Mouse (Mus musculus) midbrain, embryonic 15.5 days (tissue): ENCODE data around the gene Ccdc65. TPM values are rescaled to one million over a fixed set of nuclear protein-coding genes. Genes with fewer than 3 reads are reported as not detected.

Source experiments
- ATAC-seq: fragments of 200-750 bp; cut with Nextera tagmentation; replicated peaks from 2 replicates; pipeline ENCODE4 v1.8.0; 2017; ENCODE audit warnings: moderate TSS enrichment
- H3K27ac ChIP-seq: fragments of 300-500 bp; sonication (generic); 2 replicates; pipeline ENCODE4 v1.5.1; 2015; ENCODE audit warnings: mild to moderate bottlenecking, inconsistent platforms
- H3K27me3 ChIP-seq: fragments of 300-500 bp; sonication (generic); replicated peaks from 2 replicates; pipeline ENCODE4 v1.6.1; 2015; ENCODE audit warnings: inconsistent platforms
- H3K36me3 ChIP-seq: fragments of 300-500 bp; sonication (generic); replicated peaks from 2 replicates; pipeline ENCODE4 v1.6.1; 2015; ENCODE audit warnings: inconsistent platforms
- H3K4me1 ChIP-seq: fragments of 300-500 bp; sonication (generic); 2 replicates; pipeline ENCODE4 v1.6.1; 2015; ENCODE audit warnings: inconsistent platforms
- H3K4me2 ChIP-seq: fragments of 300-500 bp; sonication (generic); 2 replicates; pipeline ENCODE4 v1.6.1; 2015; ENCODE audit warnings: inconsistent platforms, mild to moderate bottlenecking, moderate library complexity
- H3K4me3 ChIP-seq: fragments of 300-500 bp; sonication (generic); 2 replicates; pipeline ENCODE4 v1.5.1; 2015; ENCODE audit warnings: mild to moderate bottlenecking, inconsistent platforms
- H3K9ac ChIP-seq: fragments of 300-500 bp; sonication (generic); 2 replicates; pipeline ENCODE4 v1.6.1; 2015; ENCODE audit warnings: mild to moderate bottlenecking, inconsistent platforms
- H3K9me3 ChIP-seq: fragments of 300-500 bp; sonication (generic); 2 replicates; pipeline ENCODE4 v1.6.1; 2016; ENCODE audit warnings: inconsistent platforms
- WGBS: fragments of 180-500 bp; shearing (Covaris S2); methylation state at CpG from one replicate; pipeline ENCODE4 v1.1.7; 2015; ENCODE audit warnings: mixed read lengths; 5-methylcytosine and 5-hydroxymethylcytosine counted together
- polyA plus RNA-seq: library from polyadenylated mRNA; unstranded; fragments of >200 nt; fragmentation: Nextera tagmentation; extraction: Ambion mirVana; gene quantifications from 2 replicates; pipeline ENCODE4 v1.2.1, GENCODE M21; 2015

Ccdc65 gene
- 6.8 and 8.5 TPM in 2 replicates for polyA plus RNA-seq

DNA sequence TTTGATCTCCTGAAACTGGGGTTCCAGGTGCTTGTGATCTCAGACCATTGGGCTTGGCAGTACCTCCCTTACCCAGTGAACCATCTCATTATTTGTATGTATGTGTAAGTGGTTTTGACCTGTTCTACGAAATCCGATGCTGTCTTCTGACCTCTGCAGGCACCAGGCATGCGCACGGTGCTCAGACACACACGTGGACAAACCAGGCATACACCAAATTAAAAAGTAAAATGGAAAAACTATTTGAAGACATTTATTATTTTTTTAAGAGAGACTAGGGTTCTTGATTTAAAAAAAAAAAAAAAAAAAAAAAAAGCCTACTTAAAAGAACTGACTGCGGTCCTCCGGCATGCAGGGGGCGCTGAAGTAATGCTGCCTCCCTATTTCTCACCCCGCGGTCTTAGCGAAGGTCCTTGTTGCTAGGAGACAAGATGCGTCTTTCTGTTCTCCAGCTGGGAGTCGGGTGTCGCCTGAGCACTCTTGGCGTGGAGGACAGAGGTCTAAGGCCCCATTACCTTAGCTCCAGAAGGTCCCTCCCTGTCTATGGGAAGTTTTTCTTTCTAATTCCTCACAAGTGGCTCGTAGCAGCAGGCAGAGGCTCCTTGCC, at the start of gene Ccdc65:
Gene Ccdc65 (plus strand): TSS at position 442 of the 607 bp plus-strand sequence.
- H3K4me2 ChIP-seq: peak within 1 kb of the TSS; percentile 56
- peak within 1 kb of the TSS; percentile 45 for H3K9ac ChIP-seq
- H3K9me3 ChIP-seq: no peaks in the 10 kb centered on the region
- no peaks in the 10 kb centered on the region for H3K36me3 ChIP-seq
- peak; percentile 74 for ATAC-seq
- H3K4me3 ChIP-seq: peak within 1 kb of the TSS; percentile 41
- H3K4me1 ChIP-seq: no peaks in the 10 kb centered on the region
- 0 out of 2 replicates have a peak, but pooled peaks cover 1% of the 10 kb centered on the region for H3K27me3 ChIP-seq
- no peak within 1 kb of the TSS for H3K27ac ChIP-seq
- WGBS: 20% methylated on average over 16 of the region's 16 CpGs

DNA sequence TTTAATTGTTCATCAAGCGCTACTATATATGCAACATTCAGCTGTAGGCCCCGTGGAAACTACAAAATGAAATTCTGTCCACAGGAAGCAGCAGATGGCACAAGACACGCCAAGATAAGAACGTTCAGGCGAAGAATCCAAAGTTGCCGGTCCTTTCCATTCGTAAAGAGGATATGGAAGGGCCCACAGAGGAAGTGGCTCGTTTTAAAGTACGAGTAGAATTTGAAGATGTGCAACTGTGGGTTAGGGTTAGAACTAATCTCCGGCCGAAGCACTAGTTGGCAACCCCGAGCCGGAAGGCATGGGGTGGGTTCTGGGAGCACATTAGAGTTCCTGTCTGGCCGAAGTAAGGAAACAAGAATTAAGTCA, 45.8 kb upstream of the Ccdc65 start:
- H3K27ac ChIP-seq: peak overlapping the region; percentile 92
- H3K4me1 ChIP-seq: peaks cover 7% of the 10 kb centered on the region
- H3K36me3 ChIP-seq: peaks cover 13% of the 10 kb centered on the region
- H3K4me2 ChIP-seq: peak overlapping the region; percentile 56
- no peaks in the 10 kb centered on the region for H3K9me3 ChIP-seq
- WGBS: 1% methylated on average over 14 of the region's 14 CpGs
- peak; percentile 7; the same call in 1 of the 2 replicates for ATAC-seq
- H3K27me3 ChIP-seq: no peaks in the 10 kb centered on the region
- H3K9ac ChIP-seq: peak overlapping the region; percentile 85
- H3K4me3 ChIP-seq: peak overlapping the region; percentile 93

DNA sequence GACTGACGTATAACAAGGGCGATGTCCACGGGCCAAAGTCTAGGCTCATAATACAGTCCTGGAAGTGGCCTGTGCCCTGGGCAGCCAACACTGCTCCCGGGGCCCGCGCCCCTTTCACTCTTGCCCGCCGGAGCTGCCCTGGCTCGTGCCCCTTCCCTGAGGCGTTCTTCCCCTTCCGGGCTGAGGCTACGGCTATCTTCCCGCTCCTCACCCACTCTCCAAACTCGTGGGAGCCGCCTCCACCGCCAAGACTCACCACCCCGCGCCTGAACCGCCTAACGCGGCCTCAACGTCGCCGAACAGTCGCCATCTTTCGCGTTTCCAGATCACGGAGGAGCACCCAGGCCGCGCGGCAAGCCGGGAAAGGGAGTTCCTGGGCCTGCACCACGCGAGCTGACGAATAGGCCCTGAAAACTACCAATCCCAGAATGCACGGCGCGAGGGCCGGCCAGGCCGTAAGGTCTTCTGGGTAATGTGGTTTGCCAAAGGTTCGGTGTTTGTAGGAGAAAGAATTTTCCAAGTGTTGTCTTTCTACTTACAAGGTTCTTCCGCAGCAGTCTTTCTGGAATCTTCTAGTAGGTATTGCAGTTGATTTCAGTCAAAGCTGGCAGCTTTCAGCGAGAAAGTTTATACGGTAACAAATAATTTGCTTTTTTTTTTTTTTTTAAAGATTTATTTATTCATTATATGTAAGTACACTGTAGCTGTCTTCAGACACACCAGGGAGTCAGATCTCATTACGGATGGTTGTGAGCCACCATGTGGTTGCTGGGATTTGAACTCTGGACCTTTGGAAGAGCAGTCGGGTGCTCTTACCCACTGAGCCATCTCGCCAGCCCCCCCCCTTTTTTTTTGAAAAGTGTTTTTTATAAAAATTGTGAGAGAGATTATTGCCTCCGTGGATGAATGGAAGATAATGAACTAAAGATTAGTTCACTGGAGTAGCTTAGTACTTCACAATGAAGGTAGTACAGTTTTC, 45.2 kb upstream of the Ccdc65 start, which contains the start of gene Ddx23:
Gene Ddx23 (minus strand): TSS at position 328 of the 979 bp plus-strand sequence.
- H3K4me2 ChIP-seq: peak within 1 kb of the TSS; percentile 56
- ATAC-seq: peak; percentile 97
- H3K4me1 ChIP-seq: peaks cover 7% of the 10 kb centered on the region
- H3K9me3 ChIP-seq: no peaks in the 10 kb centered on the region
- no peaks in the 10 kb centered on the region for H3K27me3 ChIP-seq
- 4% methylated on average over 48 of the region's 48 CpGs for WGBS
- peak within 1 kb of the TSS; percentile 92 for H3K27ac ChIP-seq
- peak within 1 kb of the TSS; percentile 85 for H3K9ac ChIP-seq
- H3K36me3 ChIP-seq: peaks cover 7% of the 10 kb centered on the region
- H3K4me3 ChIP-seq: peak within 1 kb of the TSS; percentile 93

DNA sequence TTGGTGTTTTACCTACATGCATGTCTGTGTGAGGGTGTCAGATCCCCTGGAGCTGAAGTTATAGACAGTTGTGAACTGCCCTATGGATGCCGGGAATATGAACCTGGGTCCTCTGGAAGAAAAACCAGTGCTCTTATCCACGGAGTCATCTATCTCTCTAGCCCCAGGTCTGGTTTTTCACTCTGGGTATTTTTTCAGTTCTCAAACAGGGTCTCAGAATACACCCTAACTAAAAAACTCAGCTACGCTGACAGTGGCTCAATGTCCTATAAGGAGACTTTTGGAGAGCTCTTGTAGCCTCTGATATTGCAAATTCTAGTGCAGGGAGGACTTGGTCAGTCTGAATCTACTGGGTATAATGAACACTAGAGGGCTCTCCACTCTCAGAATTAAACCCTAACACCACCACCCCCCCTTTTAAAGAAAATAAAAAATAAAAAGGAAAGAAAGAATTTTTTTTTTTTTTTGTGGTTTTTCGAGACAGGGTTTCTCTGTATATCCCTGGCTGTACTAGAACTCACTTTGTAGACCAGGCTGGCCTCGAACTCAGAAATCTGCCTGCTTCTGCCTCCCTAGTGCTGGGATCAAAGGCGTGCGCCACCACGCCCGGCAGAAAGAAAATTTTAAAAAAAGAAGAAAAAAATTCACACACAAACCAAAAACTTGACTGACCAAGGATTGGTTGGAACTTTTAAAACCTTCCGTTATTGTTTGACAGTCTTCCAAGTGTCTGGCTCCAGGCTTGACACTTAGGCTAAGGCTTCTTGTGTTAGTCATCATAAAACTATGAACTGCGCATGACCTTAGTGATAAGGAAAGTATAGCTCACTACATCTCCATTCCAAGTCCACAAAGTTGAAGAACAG, 43.7 kb upstream of the Ccdc65 start:
- H3K9ac ChIP-seq: no peak overlapping the region
- no peak overlapping the region for H3K4me2 ChIP-seq
- H3K4me3 ChIP-seq: no peak overlapping the region
- ATAC-seq: no peak
- peaks cover 7% of the 10 kb centered on the region for H3K4me1 ChIP-seq
- H3K9me3 ChIP-seq: no peaks in the 10 kb centered on the region
- no peaks in the 10 kb centered on the region for H3K36me3 ChIP-seq
- 82% methylated on average over 11 of the region's 11 CpGs for WGBS
- no peaks in the 10 kb centered on the region for H3K27me3 ChIP-seq
- no peak overlapping the region for H3K27ac ChIP-seq

DNA sequence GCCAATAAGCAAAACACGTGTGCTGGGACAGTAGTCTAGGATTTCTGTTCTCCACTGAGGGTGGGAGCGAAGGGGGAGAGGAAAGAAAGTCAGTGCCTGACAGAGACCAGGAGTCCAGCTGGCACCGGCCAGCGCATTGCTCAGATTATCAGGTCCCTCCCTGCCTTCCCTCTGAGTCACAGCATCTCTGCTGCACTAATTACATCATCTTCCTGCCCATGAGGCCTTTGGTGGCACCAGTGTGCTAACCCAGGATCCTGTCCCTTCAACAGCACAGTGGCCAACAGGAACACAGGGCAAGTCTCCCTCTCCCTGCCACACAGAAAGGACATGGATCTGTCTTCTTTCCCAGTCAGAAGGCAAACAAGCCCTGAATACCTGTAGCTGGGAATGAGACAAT, 35.4 kb upstream of the Ccdc65 start:
- H3K4me1 ChIP-seq: peaks cover 40% of the 10 kb centered on the region
- no peak overlapping the region for H3K27ac ChIP-seq
- no peaks in the 10 kb centered on the region for H3K36me3 ChIP-seq
- no peak overlapping the region for H3K4me3 ChIP-seq
- H3K27me3 ChIP-seq: no peaks in the 10 kb centered on the region
- no peaks in the 10 kb centered on the region for H3K9me3 ChIP-seq
- WGBS: 80% methylated on average over 4 of the region's 4 CpGs
- no peak for ATAC-seq
- no peak overlapping the region for H3K9ac ChIP-seq
- no peak overlapping the region for H3K4me2 ChIP-seq

DNA sequence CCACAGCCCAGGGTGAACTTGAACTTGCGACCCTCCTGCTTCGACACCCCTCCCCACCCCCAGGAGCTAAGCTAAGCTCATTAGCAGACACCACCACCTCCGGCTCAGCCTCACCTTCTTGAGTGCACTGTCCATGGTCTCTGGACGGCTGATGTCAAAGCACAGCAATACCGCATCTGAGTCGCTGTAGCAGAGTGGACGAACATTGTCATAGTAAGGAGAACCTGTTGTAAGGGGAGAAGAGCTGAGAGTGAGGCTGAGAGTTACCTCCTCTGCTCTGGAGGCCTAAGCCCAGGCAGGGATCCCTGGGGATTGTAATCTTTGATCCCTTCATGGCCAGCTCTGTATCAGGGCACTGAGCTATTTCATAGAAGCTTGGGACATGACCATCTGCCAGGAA, 34.3 kb upstream of the Ccdc65 start:
- Histone ChIP-seq H3K9ac (no peak overlapping the region), H3K27ac (peak overlapping the region; percentile 71; the same call in 1 of the 2 replicates), H3K4me3 (0 out of 2 replicates have a peak overlapping the region, but pooled peaks have one; percentile 52), H3K4me2 (peak overlapping the region; percentile 98), H3K27me3 (no peaks in the 10 kb centered on the region), H3K4me1 (peaks cover 41% of the 10 kb centered on the region), H3K36me3 (no peaks in the 10 kb centered on the region), H3K9me3 (no peaks in the 10 kb centered on the region)
- no peak for ATAC-seq
- WGBS: 74% methylated on average over 7 of the region's 7 CpGs

DNA sequence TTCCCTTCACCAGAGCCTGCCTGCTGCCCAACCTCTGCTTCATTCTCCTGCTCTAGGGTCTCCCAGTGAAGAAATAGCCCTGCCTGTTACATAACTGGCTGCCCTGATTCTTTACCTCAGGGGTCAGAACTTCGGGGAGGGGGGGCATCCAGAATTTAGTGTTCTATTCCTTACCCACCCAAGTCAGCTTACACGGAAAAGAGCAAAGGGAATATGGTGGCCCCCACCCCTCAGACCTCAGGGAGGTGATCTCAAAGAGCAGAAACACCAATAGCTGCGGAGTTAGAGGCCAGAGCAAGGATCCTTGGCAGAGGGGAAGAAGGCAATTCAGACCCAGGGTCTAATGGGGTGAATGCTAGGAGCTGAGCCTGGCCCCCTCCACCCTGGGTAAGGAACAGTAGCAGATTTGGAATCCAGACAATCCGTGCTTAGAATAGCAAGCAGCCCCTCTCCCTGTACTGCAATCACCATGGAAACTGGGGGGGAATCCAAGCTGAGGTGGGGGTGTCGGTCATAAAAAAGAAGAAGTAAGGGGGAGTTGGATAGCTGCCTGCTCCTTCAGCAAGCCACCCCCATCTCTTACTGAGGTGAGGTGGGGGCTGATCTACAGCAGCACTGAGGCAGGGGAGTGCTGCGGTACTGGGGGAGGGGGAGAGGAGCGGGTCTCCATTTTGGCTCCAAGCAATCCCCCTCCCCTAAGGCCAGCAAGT, 33.6 kb upstream of the Ccdc65 start:
- H3K9me3 ChIP-seq: no peaks in the 10 kb centered on the region
- WGBS: 14% methylated on average over 7 of the region's 7 CpGs

DNA sequence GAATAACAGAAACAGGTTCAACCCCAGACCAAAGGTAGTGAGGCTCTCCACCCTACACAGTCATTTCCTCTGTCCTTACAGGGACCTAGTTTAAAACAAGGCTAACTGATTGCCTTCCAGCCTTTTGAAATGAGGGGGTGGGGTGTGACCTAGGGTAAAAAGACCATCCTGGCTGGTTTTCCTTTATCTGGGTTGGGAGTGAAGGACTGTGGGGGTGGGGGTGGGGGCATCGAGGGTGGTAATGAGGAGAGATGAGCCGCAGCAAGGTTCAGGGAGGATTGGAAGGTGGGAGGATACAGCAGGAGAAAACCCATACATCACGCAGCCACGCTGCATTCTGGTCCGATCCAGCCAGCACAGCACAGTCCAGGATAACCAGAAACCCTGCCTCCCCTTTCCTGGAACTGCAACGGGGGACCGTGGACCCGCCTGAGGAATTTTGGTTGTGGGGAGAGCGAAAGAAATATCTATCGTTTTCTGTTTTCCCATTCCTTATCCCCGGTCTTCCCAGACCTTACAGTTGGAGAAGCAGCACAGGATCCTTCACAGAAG, 32.9 kb upstream of the Ccdc65 start:
- Histone ChIP-seq H3K9ac (peak overlapping the region; percentile 42), H3K4me2 (peak overlapping the region; percentile 98), H3K36me3 (no peaks in the 10 kb centered on the region), H3K27me3 (no peaks in the 10 kb centered on the region), H3K9me3 (no peaks in the 10 kb centered on the region), H3K4me3 (peak overlapping the region; percentile 52), H3K27ac (peak overlapping the region; percentile 71), H3K4me1 (peaks cover 41% of the 10 kb centered on the region)
- peak; percentile 7; the same call in 1 of the 2 replicates for ATAC-seq
- 15% methylated on average over 11 of the region's 11 CpGs for WGBS

More for the DNA sequence above, 33.6 kb upstream of the Ccdc65 start:
- Histone ChIP-seq H3K36me3 (no peaks in the 10 kb centered on the region), H3K27me3 (no peaks in the 10 kb centered on the region), H3K9ac (peak overlapping the region; percentile 42), H3K27ac (peak overlapping the region; percentile 71), H3K4me3 (peak overlapping the region; percentile 52), H3K4me1 (peaks cover 41% of the 10 kb centered on the region), H3K4me2 (peak overlapping the region; percentile 98)
- peak; percentile 62 for ATAC-seq

DNA sequence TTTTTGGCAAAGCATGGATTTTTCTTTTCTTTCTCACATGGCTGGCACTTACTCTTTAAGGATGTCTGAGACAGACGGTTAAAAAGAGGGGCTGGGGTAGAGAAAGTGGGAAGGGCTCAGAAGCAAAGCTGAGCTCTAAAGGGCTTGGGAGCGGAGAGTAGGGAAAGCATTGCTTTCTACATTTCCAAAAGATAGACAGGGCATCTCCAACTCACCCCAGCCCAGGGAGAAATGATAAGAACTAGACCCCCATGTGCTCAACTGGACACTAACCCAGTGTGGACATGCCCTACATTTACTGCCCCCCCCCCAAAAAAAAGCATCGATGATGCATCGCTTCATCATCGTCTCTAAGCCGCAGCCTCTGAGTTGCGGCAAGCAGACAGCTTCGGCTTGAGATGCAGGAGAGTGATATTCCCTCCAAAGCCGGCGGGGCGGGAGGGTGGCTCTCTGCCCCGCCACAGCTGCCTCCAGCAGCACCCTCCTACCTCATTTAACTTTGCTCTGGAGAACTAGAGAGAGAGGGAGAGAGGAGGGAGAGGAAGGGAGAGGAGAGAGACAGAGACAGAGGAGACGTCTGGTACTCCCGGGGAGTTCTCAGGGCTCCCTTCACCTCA, 32.3 kb upstream of the Ccdc65 start:
- H3K36me3 ChIP-seq: no peaks in the 10 kb centered on the region
- no peaks in the 10 kb centered on the region for H3K9me3 ChIP-seq
- H3K27ac ChIP-seq: peak overlapping the region; percentile 71
- no peaks in the 10 kb centered on the region for H3K27me3 ChIP-seq
- WGBS: 4% methylated on average over 14 of the region's 14 CpGs
- peak overlapping the region; percentile 42 for H3K9ac ChIP-seq
- peaks cover 41% of the 10 kb centered on the region for H3K4me1 ChIP-seq
- no peak for ATAC-seq
- peak overlapping the region; percentile 98 for H3K4me2 ChIP-seq
- H3K4me3 ChIP-seq: peak overlapping the region; percentile 52

DNA sequence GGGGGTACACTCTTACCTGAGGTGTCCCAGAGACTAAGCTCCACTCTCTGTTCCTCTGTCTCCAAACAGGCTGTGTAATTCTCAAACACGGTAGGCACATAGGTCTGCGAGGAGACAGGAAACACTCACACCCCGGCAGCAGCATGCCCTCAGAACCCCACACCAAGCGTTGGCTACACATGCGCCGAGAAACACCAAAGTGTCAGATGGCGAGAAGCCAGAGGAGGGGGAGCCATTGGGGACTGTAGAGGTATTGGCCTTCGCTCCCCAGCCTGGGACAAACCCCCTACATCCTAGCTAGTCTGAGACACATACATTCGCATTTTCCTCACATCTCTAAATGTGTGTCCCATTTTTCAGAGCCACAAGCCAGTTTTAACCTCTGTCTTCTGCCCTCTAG, 31.5 kb upstream of the Ccdc65 start:
- peak overlapping the region; percentile 52 for H3K4me3 ChIP-seq
- WGBS: 3% methylated on average over 9 of the region's 9 CpGs
- no peaks in the 10 kb centered on the region for H3K27me3 ChIP-seq
- no peak overlapping the region for H3K27ac ChIP-seq
- 0 out of 2 replicates have a peak, but pooled peaks have one; percentile 16 for ATAC-seq
- no peaks in the 10 kb centered on the region for H3K9me3 ChIP-seq
- H3K9ac ChIP-seq: peak overlapping the region; percentile 47
- H3K36me3 ChIP-seq: no peaks in the 10 kb centered on the region
- peaks cover 41% of the 10 kb centered on the region for H3K4me1 ChIP-seq
- H3K4me2 ChIP-seq: peak overlapping the region; percentile 98
